Mouse (Mus musculus): ENCODE measurements around the gene Pdpn. TPM values are rescaled to one million over a fixed set of nuclear protein-coding genes. Genes with fewer than 3 reads are reported as not detected.

The Pdpn gene
- polyA plus RNA-seq, 1 experiment from 2014 or later, result 25.8 TPM

GRCm38 (mm10) chr4:143324176-143324924 is 25.0 kb upstream of the Pdpn start:
- Histone ChIP-seq H3K27ac (peak overlapping the region; percentile 46; the same call in 1 of the 2 replicates), H3K36me3 (no peaks in the 10 kb centered on the region), H3K4me1 (peaks cover 10% of the 10 kb centered on the region; the same call in 1 of the 2 replicates), H3K9me3 (replicated peaks) (no peaks in the 10 kb centered on the region), H3K27me3 (ENCODE audit: low read depth, poor library complexity, severe bottlenecking) (0 out of 2 replicates have a peak, but pooled peaks cover 3% of the 10 kb centered on the region), H3K4me3 (no peak overlapping the region)
- WGBS, result 18% methylated on average over 9 of the region's 11 CpGs
- DNase-seq (ENCODE audit: low spot score), result no peak

- Histone ChIP-seq H3K9me3 (replicated peaks) (no peaks in the 10 kb centered on the region), H3K27me3 (ENCODE audit: low read depth, poor library complexity, severe bottlenecking) (no peaks in the 10 kb centered on the region), H3K36me3 (no peaks in the 10 kb centered on the region), H3K27ac (no peak overlapping the region), H3K4me3 (no peak overlapping the region), H3K4me1 (no peaks in the 10 kb centered on the region)
- 75% methylated on average over 6 of the region's 6 CpGs for WGBS
- no peak for DNase-seq (ENCODE audit: low spot score)
These were observed 13.9 kb upstream of the Pdpn start for GRCm38 (mm10) chr4:143313299-143313698.

- Histone ChIP-seq H3K27ac (no peak overlapping the region), H3K36me3 (no peaks in the 10 kb centered on the region), H3K27me3 (ENCODE audit: low read depth, poor library complexity, severe bottlenecking) (no peaks in the 10 kb centered on the region), H3K9me3 (replicated peaks) (no peaks in the 10 kb centered on the region), H3K4me1 (no peaks in the 10 kb centered on the region), H3K4me3 (no peak overlapping the region)
- 40% methylated on average over 2 of the region's 2 CpGs for WGBS
- DNase-seq (ENCODE audit: low spot score), result no peak
These were observed 12.0 kb upstream of the Pdpn start for GRCm38 (mm10) chr4:143311341-143311740.

GRCm38 (mm10) chr4:143305987-143306772 is 6.8 kb upstream of the Pdpn start:
- H3K36me3 ChIP-seq, result no peaks in the 10 kb centered on the region
- H3K27me3 ChIP-seq (ENCODE audit: low read depth, poor library complexity, severe bottlenecking), result 0 out of 2 replicates have a peak, but pooled peaks cover 10% of the 10 kb centered on the region
- no peaks in the 10 kb centered on the region for H3K9me3 ChIP-seq (replicated peaks)
- WGBS, result 64% methylated on average over 5 of the region's 5 CpGs
- H3K27ac ChIP-seq, result no peak overlapping the region
- H3K4me1 ChIP-seq, result peaks cover 11% of the 10 kb centered on the region
- DNase-seq (ENCODE audit: low spot score), result no peak
- no peak overlapping the region for H3K4me3 ChIP-seq

- H3K27me3 ChIP-seq (ENCODE audit: low read depth, poor library complexity, severe bottlenecking), result 0 out of 2 replicates have a peak, but pooled peaks cover 10% of the 10 kb centered on the region
- WGBS, result 96% methylated on average over 4 of the region's 4 CpGs
- H3K4me3 ChIP-seq, result no peak overlapping the region
- no peak for DNase-seq (ENCODE audit: low spot score)
- peaks cover 22% of the 10 kb centered on the region for H3K4me1 ChIP-seq
- H3K36me3 ChIP-seq, result no peaks in the 10 kb centered on the region
- H3K27ac ChIP-seq, result no peak overlapping the region
- H3K9me3 ChIP-seq (replicated peaks), result no peaks in the 10 kb centered on the region
These were observed 5.7 kb upstream of the Pdpn start for GRCm38 (mm10) chr4:143305031-143305430.

GRCm38 (mm10) chr4:143302279-143302890 is 3.0 kb upstream of the Pdpn start:
- Histone ChIP-seq H3K27me3 (ENCODE audit: low read depth, poor library complexity, severe bottlenecking) (peaks cover 24% of the 10 kb centered on the region), H3K4me1 (peaks cover 37% of the 10 kb centered on the region), H3K9me3 (replicated peaks) (no peaks in the 10 kb centered on the region), H3K36me3 (no peaks in the 10 kb centered on the region), H3K27ac (no peak overlapping the region), H3K4me3 (no peak overlapping the region)
- DNase-seq (ENCODE audit: low spot score), result no peak
- WGBS, result 45% methylated on average over 11 of the region's 11 CpGs

- 41% methylated on average over 4 of the region's 4 CpGs for WGBS
- Histone ChIP-seq H3K4me3 (no peak overlapping the region), H3K9me3 (replicated peaks) (no peaks in the 10 kb centered on the region), H3K27me3 (ENCODE audit: low read depth, poor library complexity, severe bottlenecking) (peaks cover 26% of the 10 kb centered on the region), H3K36me3 (no peaks in the 10 kb centered on the region), H3K4me1 (peaks cover 42% of the 10 kb centered on the region), H3K27ac (no peak overlapping the region)
- no peak for DNase-seq (ENCODE audit: low spot score)
These were observed 2.5 kb upstream of the Pdpn start for GRCm38 (mm10) chr4:143301875-143302274.

GRCm38 (mm10) chr4:143301042-143301441 is 1.7 kb upstream of the Pdpn start:
- DNase-seq (ENCODE audit: low spot score), result no peak
- Histone ChIP-seq H3K27ac (no peak overlapping the region), H3K4me1 (peaks cover 46% of the 10 kb centered on the region)

GRCm38 (mm10) chr4:143300113-143300688 is 837 bp upstream of the Pdpn start:
- Histone ChIP-seq H3K4me3 (peak overlapping the region; percentile 62), H3K36me3 (no peaks in the 10 kb centered on the region), H3K4me1 (peaks cover 46% of the 10 kb centered on the region), H3K27me3 (ENCODE audit: low read depth, poor library complexity, severe bottlenecking) (peaks cover 26% of the 10 kb centered on the region), H3K9me3 (replicated peaks) (no peaks in the 10 kb centered on the region), H3K27ac (peak overlapping the region; percentile 90)
- peak; percentile 51 for DNase-seq (ENCODE audit: low spot score)
- 8% methylated on average over 12 of the region's 12 CpGs for WGBS

More at GRCm38 (mm10) chr4:143301042-143301441, 1.7 kb upstream of the Pdpn start:
- Histone ChIP-seq H3K9me3 (replicated peaks) (no peaks in the 10 kb centered on the region), H3K36me3 (no peaks in the 10 kb centered on the region), H3K4me3 (peak overlapping the region; percentile 62), H3K27me3 (ENCODE audit: low read depth, poor library complexity, severe bottlenecking) (peaks cover 26% of the 10 kb centered on the region)
- 67% methylated on average over 5 of the region's 5 CpGs for WGBS

- Histone ChIP-seq H3K27me3 (ENCODE audit: low read depth, poor library complexity, severe bottlenecking) (peaks cover 26% of the 10 kb centered on the region), H3K36me3 (0 out of 2 replicates have a peak, but pooled peaks cover under 1% of the 10 kb centered on the region), H3K4me1 (peaks cover 46% of the 10 kb centered on the region), H3K27ac (peak overlapping the region; percentile 90), H3K9me3 (replicated peaks) (no peaks in the 10 kb centered on the region), H3K4me3 (peak overlapping the region; percentile 62)
- WGBS, result 3% methylated on average over 24 of the region's 24 CpGs
- DNase-seq (ENCODE audit: low spot score), result peak; percentile 65
These were observed 691 bp downstream of the Pdpn start for GRCm38 (mm10) chr4:143298431-143299315.

- peak; percentile 45 for DNase-seq (ENCODE audit: low spot score)
- H3K4me1 ChIP-seq, result peaks cover 42% of the 10 kb centered on the region
- 0 out of 2 replicates have a peak overlapping the region, but pooled peaks have one; percentile 16 for H3K27ac ChIP-seq
- peaks cover 13% of the 10 kb centered on the region; the same call in 1 of the 2 replicates for H3K36me3 ChIP-seq
- H3K27me3 ChIP-seq (ENCODE audit: low read depth, poor library complexity, severe bottlenecking), result peaks cover 22% of the 10 kb centered on the region
- 8% methylated on average over 12 of the region's 12 CpGs for WGBS
- H3K9me3 ChIP-seq (replicated peaks), result no peaks in the 10 kb centered on the region
- H3K4me3 ChIP-seq, result peak overlapping the region; percentile 34
These were observed 2.3 kb downstream of the Pdpn start for GRCm38 (mm10) chr4:143297016-143297556.
